Mouse (Mus musculus) kidney, postnatal 36 days (tissue): ENCODE results near the gene Olfr1302.

Experiments
- DNase-seq, 2 experiments: peaks; one replicate each; pipeline ENCODE4 v3.0.0; 2021 to 2022; ENCODE audit warnings: mixed read lengths in 2 of 2

Gene Olfr1302

GRCm38 (mm10) chr2:111777129-111777528, at the start of gene Olfr1302:
Olfr1302 (plus strand) TSS chr2:111777429.
- DNase-seq = no peak

GRCm38 (mm10) chr2:111750706-111751105, 26.5 kb upstream of the Olfr1302 start, which contains the start of gene Olfr1301:
Olfr1301 (plus strand) TSS chr2:111751006.
- DNase-seq = no peak

- DNase-seq = no peak
Observed at GRCm38 (mm10) chr2:111812936-111813335, 35.7 kb downstream of the Olfr1302 start.

DNA sequence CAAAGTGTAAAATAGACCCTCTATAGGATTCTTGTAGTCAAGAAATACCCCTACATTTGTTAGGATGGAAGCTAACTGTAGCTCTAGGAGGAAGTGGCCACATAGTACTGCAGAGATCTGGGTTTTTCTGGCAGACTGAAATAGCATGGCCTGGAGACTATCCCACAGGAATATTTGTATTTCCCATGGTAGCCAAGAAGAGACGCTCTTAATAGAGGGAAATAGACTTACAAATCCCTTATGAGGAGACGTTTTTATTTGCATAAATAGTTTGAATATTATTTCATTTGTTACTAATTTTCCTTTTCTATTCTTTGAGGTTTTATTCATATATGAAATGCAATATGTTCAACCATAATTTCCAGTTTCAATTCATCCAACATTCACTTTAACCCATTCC, 43.0 kb downstream of the Olfr1302 start, which contains the start of gene Olfr1303:
TSS of gene Olfr1303 (minus strand) at position 101 of the 400 bp plus-strand sequence.
- DNase-seq = no peak
